Mouse (Mus musculus): Measurements from ENCODE around the gene Vps8.

- TF ChIP-seq ZC3H11A (IDR thresholded peaks at IDR 0.05; ENCODE audit: low read depth, low read length): no peak
- no peak for TF ChIP-seq CHD1 (IDR thresholded peaks at IDR 0.05; ENCODE audit: low read depth, low read length)
- TF ChIP-seq CTCF (conservative IDR thresholded peaks at IDR 0.05 in 1 of 2, IDR thresholded peaks at IDR 0.05 in 1 of 2; ENCODE audit: low read depth in 2 of 2, low read length in 2 of 2): no peak
- TF ChIP-seq POLR2AphosphoS2 (IDR thresholded peaks at IDR 0.05; ENCODE audit: low read depth, low read length): no peak
- no peak for TF ChIP-seq RAD21 (IDR thresholded peaks at IDR 0.05; ENCODE audit: low read depth, low read length)
- no peak for TF ChIP-seq POLR2A (IDR thresholded peaks at IDR 0.05; ENCODE audit: low read depth, low read length)
- no peak for TF ChIP-seq ZNF384 (IDR thresholded peaks at IDR 0.05; ENCODE audit: low read depth, low read length)
- no peak for TF ChIP-seq EP300 (IDR thresholded peaks at IDR 0.05; ENCODE audit: low read length)
- no peak for TF ChIP-seq USF1 (IDR thresholded peaks at IDR 0.05; ENCODE audit: low read depth, low read length)
- TF ChIP-seq KAT2A (IDR thresholded peaks at IDR 0.05; ENCODE audit: insufficient replicate concordance, low read length): no peak
- no peak for TF ChIP-seq JUND (conservative IDR thresholded peaks at IDR 0.05; ENCODE audit: low read depth, low read length)
Measured at GRCm38 (mm10) chr16:21608176-21608865, 185.4 kb downstream of the Vps8 start.

Data from CH12.LX (cell line).